Mouse (Mus musculus) adrenal gland, adult 2 months (tissue): Measurements from ENCODE around the gene Nme4. TPM values are rescaled to one million over a fixed set of nuclear protein-coding genes. Genes with fewer than 3 reads are reported as not detected.

Experiments used
- DNase-seq: peaks from one replicate; pipeline ENCODE4 v3.0.0; 2021
- polyA plus RNA-seq: library from polyadenylated mRNA; depleted of rRNA; stranded (reverse); fragments of >200 nt; gene quantifications from 2 replicates; pipeline ENCODE4 v1.2.3, GENCODE M21; 2012; rRNA removed
- total RNA-seq, 2 experiments: library from RNA; stranded (reverse); gene quantifications; 2 replicates each; pipeline ENCODE4 v1.2.3; 2021

Gene Nme4
- total and polyA plus RNA-seq, 3 experiments, result 2.5 to 23.9 (median 5.1) TPM

GRCm38 (mm10) chr17:26066488-26067020 lies 28.8 kb downstream of the Nme4 start:
- DNase-seq, result no peak

- no peak for DNase-seq
Measured at GRCm38 (mm10) chr17:26064916-26065315, 30.5 kb downstream of the Nme4 start.

DNA sequence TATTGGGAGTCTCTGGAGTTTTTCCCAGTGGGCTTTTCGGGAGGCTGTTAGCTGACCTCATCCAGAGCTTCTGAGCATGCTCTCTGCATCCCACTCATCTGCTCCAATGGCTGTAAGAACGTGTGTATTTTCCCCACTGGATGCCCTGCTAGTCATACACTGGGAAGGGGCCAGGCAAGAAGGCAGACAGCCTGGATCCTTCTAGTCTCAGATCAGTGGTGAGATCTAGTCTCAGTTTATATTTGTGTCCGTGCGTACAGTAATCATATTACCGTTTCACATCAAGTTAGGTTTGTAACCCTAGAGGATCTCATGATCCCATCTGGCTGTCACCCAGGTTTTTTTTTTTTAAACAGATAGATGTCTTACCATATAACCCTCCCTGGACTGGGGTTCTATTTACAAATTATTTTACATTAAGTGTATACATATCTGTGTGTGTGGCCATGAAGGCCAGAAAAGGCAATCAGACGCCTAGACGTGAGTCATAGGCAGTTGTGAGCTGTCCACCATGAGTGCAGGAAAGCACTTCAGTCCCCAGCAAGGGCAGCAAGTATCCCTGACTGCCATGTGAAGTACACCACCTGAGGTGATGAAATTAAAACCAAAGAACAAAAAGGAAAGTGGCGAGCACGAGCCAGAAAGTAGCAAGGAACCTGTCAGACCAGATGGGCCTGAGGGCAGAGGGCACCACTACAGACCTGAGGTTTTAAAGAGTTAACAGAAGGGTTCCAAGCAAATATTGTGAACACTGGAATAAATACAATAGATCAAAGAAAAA lies 37.4 kb downstream of the Nme4 start:
- no peak for DNase-seq

DNA sequence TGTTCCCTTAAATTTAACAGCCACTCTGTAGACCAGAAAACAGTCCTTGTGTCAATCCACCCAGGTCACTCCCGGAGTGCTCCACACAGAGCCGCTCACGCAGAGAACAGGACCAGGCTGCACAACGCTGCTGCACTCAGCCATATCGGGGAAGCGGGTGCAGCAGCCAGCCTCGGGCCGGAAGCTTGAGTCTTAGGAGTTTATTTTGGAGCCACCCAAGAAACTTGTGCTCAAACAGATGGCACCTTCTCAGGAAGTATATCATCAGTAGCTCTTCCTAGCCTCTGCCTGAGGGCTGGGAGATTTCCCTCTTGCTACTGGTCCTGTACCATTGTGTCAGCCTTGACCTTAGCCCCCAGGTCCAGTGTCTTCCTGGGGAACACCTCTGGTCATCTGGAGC lies 38.1 kb downstream of the Nme4 start:
- DNase-seq, result no peak

- DNase-seq, result no peak
Measured at GRCm38 (mm10) chr17:26055164-26055563, 40.2 kb downstream of the Nme4 start.

DNA sequence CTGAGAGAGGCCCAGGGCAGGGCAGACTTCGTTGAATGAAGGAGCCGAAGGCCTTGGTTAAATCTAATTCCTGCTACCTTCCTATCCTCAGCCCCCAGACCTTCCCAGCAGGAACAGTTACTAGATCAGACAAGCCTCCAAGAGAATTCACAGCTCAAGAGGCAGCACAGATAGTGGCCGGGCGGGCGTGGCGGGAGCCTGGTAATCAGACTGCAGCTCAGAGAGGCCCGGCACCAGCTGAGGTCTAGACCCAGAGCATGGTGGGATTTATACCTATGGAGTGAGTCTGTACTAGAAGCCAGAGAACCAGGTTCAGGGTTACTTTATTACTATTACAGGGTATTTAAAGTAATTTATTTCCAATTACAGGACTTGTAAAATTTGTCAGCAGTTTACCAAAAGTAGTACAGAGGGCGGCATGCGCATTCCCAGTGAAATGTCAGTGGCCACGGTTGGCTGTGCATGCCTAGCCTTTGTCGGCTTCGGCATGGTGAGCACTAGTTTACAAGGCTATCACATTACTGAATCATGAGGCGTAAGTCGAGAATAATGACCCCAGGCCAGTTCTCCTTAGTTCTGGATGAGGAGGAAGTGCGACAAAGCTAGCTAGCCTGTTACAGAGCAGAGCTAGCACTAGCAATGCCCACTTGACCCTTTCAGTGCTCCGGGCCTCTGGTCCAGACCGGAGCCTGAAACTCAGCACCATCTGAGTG lies 41.1 kb downstream of the Nme4 start:
- DNase-seq, result no peak

- DNase-seq, result no peak
Measured at GRCm38 (mm10) chr17:26052706-26053105, 42.7 kb downstream of the Nme4 start.

DNA sequence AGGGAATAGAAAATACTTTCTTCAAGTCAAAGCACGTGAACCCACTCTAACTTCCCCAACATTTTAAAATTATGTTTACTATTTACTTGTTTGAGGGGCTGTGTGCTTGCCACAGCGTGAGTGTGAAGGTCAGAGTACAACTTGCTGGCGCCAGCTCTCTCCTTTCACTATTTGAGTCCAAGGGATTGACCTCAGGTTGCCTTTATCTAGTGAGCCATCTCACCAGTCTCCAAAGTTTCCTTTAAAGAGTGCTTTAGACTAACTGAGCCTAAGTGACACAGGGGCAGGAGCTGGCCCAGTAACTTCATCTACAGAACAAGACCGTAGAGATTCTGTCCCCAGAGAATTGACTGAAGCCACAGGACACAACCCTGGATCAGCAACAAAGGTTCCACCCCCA lies 43.3 kb downstream of the Nme4 start:
- DNase-seq, result no peak

DNA sequence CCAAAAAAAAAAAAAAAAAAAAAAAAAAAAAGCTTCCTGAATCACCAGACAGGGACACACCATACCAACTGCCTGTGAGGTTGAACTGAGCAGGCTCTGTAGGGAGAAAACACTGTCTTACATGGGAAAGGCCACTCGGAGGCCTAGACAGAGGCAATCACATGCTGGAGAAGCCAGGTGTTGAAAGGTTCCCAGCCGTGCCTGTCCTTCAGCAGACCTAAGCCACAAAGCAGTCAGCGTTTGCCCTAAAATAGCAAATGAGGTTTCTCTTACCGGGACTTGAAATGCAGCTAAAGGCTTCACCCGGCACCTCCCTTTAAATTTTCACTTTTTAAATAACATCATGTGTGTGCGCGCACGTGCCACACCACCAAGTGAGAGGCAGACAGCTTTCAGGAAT lies 47.3 kb downstream of the Nme4 start:
- DNase-seq, result no peak

DNA sequence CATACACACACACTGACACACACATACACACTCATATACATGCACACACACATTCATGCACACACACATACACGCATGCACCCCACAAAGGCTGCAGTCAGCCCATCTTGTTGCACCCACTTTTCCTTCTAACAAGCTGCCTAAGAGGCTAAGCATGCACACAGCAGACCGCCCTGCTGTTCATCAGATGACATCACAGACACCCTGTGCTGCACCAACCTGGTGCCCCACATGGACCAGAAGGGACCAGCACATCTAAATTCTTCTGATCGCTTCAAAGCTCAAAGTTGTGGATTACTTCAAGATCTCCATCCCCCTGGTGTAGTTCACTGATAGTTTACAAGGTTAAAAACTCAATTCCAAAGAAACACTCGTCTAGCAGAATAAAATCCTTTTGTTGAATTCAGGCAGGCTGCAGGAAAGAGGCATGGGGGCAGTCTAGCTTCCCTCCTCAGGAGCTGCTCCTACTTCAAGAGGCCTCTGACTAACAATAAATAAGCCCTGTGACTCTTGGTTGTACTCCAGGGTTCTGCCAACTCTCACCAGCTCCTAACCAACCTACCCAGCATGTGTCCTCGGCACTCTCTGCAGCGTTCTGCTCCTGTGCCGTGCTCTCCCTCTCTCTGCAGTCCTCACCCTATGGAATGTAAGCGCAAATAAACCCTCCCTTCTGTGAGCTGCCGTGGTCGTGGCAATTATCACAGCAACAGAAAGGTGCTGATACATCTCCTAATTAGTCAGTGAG lies 49.0 kb downstream of the Nme4 start:
- DNase-seq, result no peak

GRCm38 (mm10) chr17:26045285-26045684 lies 50.1 kb downstream of the Nme4 start:
- DNase-seq, result no peak

DNA sequence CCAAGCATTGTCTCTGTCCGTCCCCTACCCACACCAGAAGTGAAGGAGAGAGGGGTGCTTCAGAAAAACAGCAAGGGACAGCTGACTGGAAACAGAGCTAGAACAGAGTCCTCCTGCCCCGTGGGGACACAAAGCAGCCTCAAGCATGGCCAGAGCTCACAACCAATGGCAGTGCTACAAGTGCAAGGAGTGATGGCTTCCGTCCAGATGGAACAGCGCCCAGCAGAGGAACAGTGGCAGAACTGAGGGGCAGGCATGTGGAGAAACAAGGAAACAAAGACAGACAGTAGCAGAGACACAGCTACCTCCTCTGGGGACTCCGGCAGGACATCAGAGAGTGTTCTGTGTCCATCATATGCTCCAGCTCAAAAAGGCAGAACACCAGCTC lies 52.2 kb downstream of the Nme4 start:
- DNase-seq, result peak; percentile 61

DNA sequence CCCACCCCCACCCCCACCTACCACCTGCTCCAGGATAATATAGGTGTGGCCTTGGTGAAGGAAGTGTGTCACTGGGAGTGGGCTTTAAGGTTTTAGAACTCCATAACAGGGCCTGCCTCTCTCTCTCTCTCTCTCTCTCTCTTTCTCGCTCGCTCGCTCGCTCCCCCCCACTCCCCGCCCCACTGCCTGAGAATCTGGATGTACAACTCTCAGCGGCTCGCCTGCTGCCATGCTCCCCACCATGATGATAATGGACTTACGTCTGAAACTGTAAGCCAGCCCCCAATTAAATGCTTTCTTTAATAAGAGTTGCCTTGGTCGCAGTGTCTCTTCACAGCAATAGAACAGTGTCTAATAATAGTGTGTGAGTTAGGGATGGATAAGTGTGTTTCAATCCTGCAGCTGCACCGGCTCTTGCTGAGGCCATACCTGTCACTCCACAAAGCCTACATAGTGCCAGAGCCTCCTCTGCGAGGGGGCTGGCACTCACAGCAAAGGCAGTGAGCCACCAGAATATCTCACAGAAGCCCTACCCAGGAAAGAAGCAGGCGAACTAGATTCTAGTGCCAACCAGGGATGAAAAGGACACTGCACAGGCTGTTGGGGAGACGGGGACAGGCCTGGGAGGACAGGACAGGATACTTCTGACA lies 52.7 kb downstream of the Nme4 start:
- no peak for DNase-seq

Other genes starting within 250 kb of the Nme4 start
- gene Wdr90, start 234.1 kb downstream of the Nme4 start, total RNA-seq, result 10 to 100 TPM; 13.9 to 15.1 TPM
- 75.1 and 83.0 TPM in 2 replicates for gene Wdr90, start 234.1 kb downstream of the Nme4 start, polyA plus RNA-seq
- 100 to 1,000 TPM; 302 to 466 TPM for gene Mcrip2, start 226.8 kb downstream of the Nme4 start, total RNA-seq
- gene Mcrip2, start 226.8 kb downstream of the Nme4 start, polyA plus RNA-seq, result 1,490 and 1,757 TPM in 2 replicates
- gene Mettl26, start 220.5 kb downstream of the Nme4 start, total RNA-seq, result 100 to 1,000 TPM in 1 of 2 experiments, 10 to 100 TPM in 1; 90.9 to 141 TPM
- 350 and 376 TPM in 2 replicates for gene Mettl26, start 220.5 kb downstream of the Nme4 start, polyA plus RNA-seq
- 1 to 10 TPM in 1 of 2 experiments, under 1 TPM in 1; 0.52 to 2.1 TPM for gene Wfikkn1, start 214.7 kb downstream of the Nme4 start, total RNA-seq
- 2.1 and 2.5 TPM in 2 replicates for gene Wfikkn1, start 214.7 kb downstream of the Nme4 start, polyA plus RNA-seq
- 10 to 100 TPM; 21.1 to 27.3 TPM for gene Rab40c, start 175.9 kb downstream of the Nme4 start, total RNA-seq
- gene Rab40c, start 175.9 kb downstream of the Nme4 start, polyA plus RNA-seq, result 52.1 and 68.8 TPM in 2 replicates
- 100 to 1,000 TPM; 105 to 121 TPM for gene Pigq, start 150.7 kb downstream of the Nme4 start, total RNA-seq
- gene Pigq, start 150.7 kb downstream of the Nme4 start, polyA plus RNA-seq, result 160 and 187 TPM in 2 replicates
- gene Nhlrc4, start 150.6 kb downstream of the Nme4 start, total RNA-seq, result not detected
- gene Nhlrc4, start 150.6 kb downstream of the Nme4 start, polyA plus RNA-seq, result not detected in 2 replicates
- gene A930017K11Rik, start 143.0 kb downstream of the Nme4 start, total RNA-seq, result not detected
- 0.13 TPM in 1 of 2 replicates, not detected in the other for gene A930017K11Rik, start 143.0 kb downstream of the Nme4 start, polyA plus RNA-seq
- gene Capn15, start 109.8 kb downstream of the Nme4 start, total RNA-seq, result 10 to 100 TPM; 16.3 to 18.1 TPM
- gene Capn15, start 109.8 kb downstream of the Nme4 start, polyA plus RNA-seq, result 49.0 and 51.5 TPM in 2 replicates
- gene Rab11fip3, start 26.0 kb downstream of the Nme4 start, total RNA-seq, result 10 to 100 TPM; 21.8 to 22.5 TPM
- gene Rab11fip3, start 26.0 kb downstream of the Nme4 start, polyA plus RNA-seq, result 23.8 and 30.7 TPM in 2 replicates
- 10 to 100 TPM; 24.2 to 25.2 TPM for gene Decr2, start 5.3 kb downstream of the Nme4 start, total RNA-seq
- gene Decr2, start 5.3 kb downstream of the Nme4 start, polyA plus RNA-seq, result 8.5 and 10.2 TPM in 2 replicates
- 1 to 10 TPM; 7.8 to 8.4 TPM for gene Tmem8, start 17.7 kb upstream of the Nme4 start, total RNA-seq
- gene Tmem8, start 17.7 kb upstream of the Nme4 start, polyA plus RNA-seq, result 25.4 and 26.9 TPM in 2 replicates
- gene Mrpl28, start 27.9 kb upstream of the Nme4 start, total RNA-seq, result 10 to 100 TPM; 77.7 to 87.8 TPM
- 78.6 and 81.4 TPM in 2 replicates for gene Mrpl28, start 27.9 kb upstream of the Nme4 start, polyA plus RNA-seq
- 10 to 100 TPM; 38.5 to 39.3 TPM for gene Axin1, start 43.1 kb upstream of the Nme4 start, total RNA-seq
- 15.1 and 17.6 TPM in 2 replicates for gene Axin1, start 43.1 kb upstream of the Nme4 start, polyA plus RNA-seq
- 1 to 10 TPM in 1 of 2 experiments, under 1 TPM in 1; 0.63 to 1.3 TPM for gene Pdia2, start 103.5 kb upstream of the Nme4 start, total RNA-seq
- gene Pdia2, start 103.5 kb upstream of the Nme4 start, polyA plus RNA-seq, result 0.44 and 0.56 TPM in 2 replicates
- gene Rgs11, start 107.3 kb upstream of the Nme4 start, total RNA-seq, result 10 to 100 TPM; 31.9 to 37.2 TPM
- gene Rgs11, start 107.3 kb upstream of the Nme4 start, polyA plus RNA-seq, result 147 and 149 TPM in 2 replicates
- 10 to 100 TPM; 11.4 to 16.3 TPM for gene Arhgdig, start 112.2 kb upstream of the Nme4 start, total RNA-seq
- gene Arhgdig, start 112.2 kb upstream of the Nme4 start, polyA plus RNA-seq, result 9.8 and 13.7 TPM in 2 replicates
- 100 to 1,000 TPM; 110 to 137 TPM for gene Fam234a, start 148.6 kb upstream of the Nme4 start, total RNA-seq
- gene Fam234a, start 148.6 kb upstream of the Nme4 start, polyA plus RNA-seq, result 103 and 112 TPM in 2 replicates
- gene Luc7l, start 157.3 kb upstream of the Nme4 start, total RNA-seq, result 10 to 100 TPM; 44.3 to 58.6 TPM
- gene Luc7l, start 157.3 kb upstream of the Nme4 start, polyA plus RNA-seq, result 26.4 and 30.5 TPM in 2 replicates